Mouse (Mus musculus) E14TG2a.4 (cell line): Measurements from ENCODE around the gene Sox21.

Experiments
- CTCF ChIP-seq: conservative IDR thresholded peaks from 2 replicates; pipeline ENCODE4 v1.5.1; 2014; ENCODE audit warnings: low read length
- NANOG ChIP-seq: IDR thresholded peaks from 2 replicates; pipeline ENCODE4 v1.6.1; 2014; ENCODE audit warnings: borderline replicate concordance, low read length, mixed read lengths

DNA sequence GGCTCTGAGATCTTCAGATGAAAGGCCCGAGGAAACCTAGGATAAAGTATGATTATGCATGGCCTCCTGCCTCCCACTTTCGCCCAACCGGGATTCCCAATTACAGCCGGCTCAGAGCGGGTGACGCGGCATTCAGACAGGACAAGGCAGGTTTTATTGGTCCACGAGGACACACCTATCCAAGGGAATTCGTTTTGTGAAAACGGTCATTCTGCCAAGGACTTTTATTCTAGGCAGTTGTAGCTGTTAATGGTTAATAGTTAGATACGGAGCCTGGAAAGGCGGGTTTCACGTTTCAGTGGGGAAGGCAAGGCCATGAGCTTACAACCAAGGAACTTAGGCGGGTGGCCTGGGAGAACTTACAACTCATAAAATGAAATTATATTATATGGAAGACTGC, 46.1 kb upstream of the Sox21 start:
- TF ChIP-seq CTCF (no peak), NANOG (no peak)
